Mouse (Mus musculus) forebrain, embryonic 11.5 days (tissue): ENCODE measurements around the gene Ccl3. TPM values are rescaled to one million over a fixed set of nuclear protein-coding genes. Genes with fewer than 3 reads are reported as not detected.

ENCODE experiments used
- polyA plus RNA-seq: library from polyadenylated mRNA; unstranded; fragments of >200 nt; fragmentation: Nextera tagmentation; extraction: Ambion mirVana; gene quantifications from 2 replicates; pipeline ENCODE4 v1.2.1, GENCODE M21; 2014

Gene Ccl3
- polyA plus RNA-seq, 1 experiment from 2014 or later, result 0.95 TPM

Other genes starting within 250 kb of the Ccl3 start
- 4.1 and 4.6 TPM in 2 replicates for gene Rasl10b, start 240.2 kb downstream of the Ccl3 start, polyA plus RNA-seq
- gene Gas2l2, start 219.9 kb downstream of the Ccl3 start, polyA plus RNA-seq, result not detected in 2 replicates
- 0.29 and 0.68 TPM in 2 replicates for gene 1700020L24Rik, start 211.7 kb downstream of the Ccl3 start, polyA plus RNA-seq
- 1.9 and 2.1 TPM in 2 replicates for gene Mmp28, start 186.3 kb downstream of the Ccl3 start, polyA plus RNA-seq
- 13.8 and 14.9 TPM in 2 replicates for gene Taf15, start 176.3 kb downstream of the Ccl3 start, polyA plus RNA-seq
- gene Heatr9, start 127.2 kb downstream of the Ccl3 start, polyA plus RNA-seq, result not detected in 2 replicates
- not detected in 2 replicates for gene Ccl5, start 118.8 kb downstream of the Ccl3 start, polyA plus RNA-seq
- gene Ccl9, start 70.7 kb downstream of the Ccl3 start, polyA plus RNA-seq, result 1.1 and 1.3 TPM in 2 replicates
- 0.80 and 0.89 TPM in 2 replicates for gene Ccl6, start 56.3 kb downstream of the Ccl3 start, polyA plus RNA-seq
- not detected in 2 replicates for gene Rpl9-ps1, start 3.7 kb downstream of the Ccl3 start, polyA plus RNA-seq
- 0.44 TPM in 1 of 2 replicates, not detected in the other for gene Ccl4, start 13.2 kb upstream of the Ccl3 start, polyA plus RNA-seq
- 0.40 TPM in 1 of 2 replicates, not detected in the other for gene Wfdc17, start 54.6 kb upstream of the Ccl3 start, polyA plus RNA-seq
- gene Wfdc18, start 59.7 kb upstream of the Ccl3 start, polyA plus RNA-seq, result not detected in 2 replicates
- not detected in 2 replicates for gene Wfdc21, start 97.6 kb upstream of the Ccl3 start, polyA plus RNA-seq
- gene Heatr6, start 104.3 kb upstream of the Ccl3 start, polyA plus RNA-seq, result 34.4 and 36.5 TPM in 2 replicates
- not detected in 2 replicates for gene Hnf1b, start 200.7 kb upstream of the Ccl3 start, polyA plus RNA-seq